Mouse (Mus musculus): ENCODE results near the gene Sf3b4. TPM values are rescaled to one million over a fixed set of nuclear protein-coding genes. Genes with fewer than 3 reads are reported as not detected.

Sf3b4 gene
- polyA plus RNA-seq (2015; fragmentation: Nextera tagmentation; extraction: Ambion mirVana): 161 and 181 TPM in 2 replicates

- peak within 1 kb of the TSS; percentile 96 for H3K4me3 ChIP-seq
- H3K4me1 ChIP-seq: peaks cover 41% of the 10 kb centered on the region
- peak within 1 kb of the TSS; percentile 99 for H3K27ac ChIP-seq
- H3K9me3 ChIP-seq (replicated peaks): no peaks in the 10 kb centered on the region
- H3K36me3 ChIP-seq (ENCODE audit: poor library complexity, severe bottlenecking): peaks cover 34% of the 10 kb centered on the region
- no peaks in the 10 kb centered on the region for H3K27me3 ChIP-seq
- H3K4me2 ChIP-seq: peak within 1 kb of the TSS; percentile 99
- H3K9ac ChIP-seq: peak within 1 kb of the TSS; percentile 92
- 2% methylated on average over 57 of the region's 58 CpGs for WGBS
- ATAC-seq: peak; percentile 96
Observed at GRCm38 (mm10) chr3:96172197-96173178, at the start of gene Sf3b4. Gene Sf3b4 (plus strand): TSS chr3:96172332.

GRCm38 (mm10) chr3:96124235-96124634, 47.9 kb upstream of the Sf3b4 start:
- Histone ChIP-seq H3K9me3 (replicated peaks) (no peaks in the 10 kb centered on the region), H3K4me1 (no peaks in the 10 kb centered on the region), H3K9ac (no peak overlapping the region), H3K27ac (no peak overlapping the region), H3K4me2 (no peak overlapping the region), H3K27me3 (no peaks in the 10 kb centered on the region), H3K4me3 (no peak overlapping the region), H3K36me3 (ENCODE audit: poor library complexity, severe bottlenecking) (no peaks in the 10 kb centered on the region)
- no peak for ATAC-seq
- 93% methylated on average over 5 of the region's 5 CpGs for WGBS

- ATAC-seq: no peak
- Histone ChIP-seq H3K27ac (no peak overlapping the region), H3K4me3 (no peak overlapping the region), H3K9me3 (replicated peaks) (no peaks in the 10 kb centered on the region), H3K27me3 (no peaks in the 10 kb centered on the region), H3K36me3 (ENCODE audit: poor library complexity, severe bottlenecking) (no peaks in the 10 kb centered on the region), H3K4me2 (no peak overlapping the region), H3K9ac (no peak overlapping the region), H3K4me1 (peaks cover 4% of the 10 kb centered on the region; the same call in 1 of the 2 replicates)
Observed at GRCm38 (mm10) chr3:96128128-96128527, 44.0 kb upstream of the Sf3b4 start.

GRCm38 (mm10) chr3:96132478-96132877, 39.7 kb upstream of the Sf3b4 start:
- ATAC-seq: no peak

GRCm38 (mm10) chr3:96133327-96133905, 38.7 kb upstream of the Sf3b4 start:
- ATAC-seq: no peak
- H3K36me3 ChIP-seq (ENCODE audit: poor library complexity, severe bottlenecking): no peaks in the 10 kb centered on the region
- H3K27me3 ChIP-seq: no peaks in the 10 kb centered on the region
- 74% methylated on average over 11 of the region's 11 CpGs for WGBS
- no peaks in the 10 kb centered on the region for H3K9me3 ChIP-seq (replicated peaks)
- H3K9ac ChIP-seq: no peak overlapping the region
- H3K27ac ChIP-seq: no peak overlapping the region
- no peak overlapping the region for H3K4me3 ChIP-seq
- H3K4me1 ChIP-seq: peaks cover 10% of the 10 kb centered on the region
- H3K4me2 ChIP-seq: no peak overlapping the region

More at GRCm38 (mm10) chr3:96132478-96132877, 39.7 kb upstream of the Sf3b4 start:
- Histone ChIP-seq H3K4me3 (no peak overlapping the region), H3K27me3 (no peaks in the 10 kb centered on the region), H3K4me1 (peaks cover 10% of the 10 kb centered on the region), H3K9ac (no peak overlapping the region), H3K27ac (no peak overlapping the region), H3K36me3 (ENCODE audit: poor library complexity, severe bottlenecking) (no peaks in the 10 kb centered on the region), H3K9me3 (replicated peaks) (no peaks in the 10 kb centered on the region), H3K4me2 (no peak overlapping the region)
- 69% methylated on average over 3 of the region's 3 CpGs for WGBS

GRCm38 (mm10) chr3:96135011-96135410, 37.1 kb upstream of the Sf3b4 start:
- Histone ChIP-seq H3K4me2 (no peak overlapping the region), H3K9me3 (replicated peaks) (no peaks in the 10 kb centered on the region), H3K4me3 (no peak overlapping the region), H3K27ac (no peak overlapping the region), H3K4me1 (peaks cover 10% of the 10 kb centered on the region), H3K36me3 (ENCODE audit: poor library complexity, severe bottlenecking) (no peaks in the 10 kb centered on the region), H3K9ac (no peak overlapping the region), H3K27me3 (no peaks in the 10 kb centered on the region)
- WGBS: 86% methylated on average over 3 of the region's 3 CpGs
- ATAC-seq: no peak

GRCm38 (mm10) chr3:96147950-96148349, 24.2 kb upstream of the Sf3b4 start:
- WGBS: 19% methylated on average over 5 of the region's 5 CpGs
- Histone ChIP-seq H3K9ac (no peak overlapping the region), H3K27me3 (no peaks in the 10 kb centered on the region), H3K4me1 (no peaks in the 10 kb centered on the region), H3K4me3 (no peak overlapping the region), H3K27ac (no peak overlapping the region), H3K9me3 (replicated peaks) (no peaks in the 10 kb centered on the region), H3K36me3 (ENCODE audit: poor library complexity, severe bottlenecking) (peaks cover 42% of the 10 kb centered on the region), H3K4me2 (no peak overlapping the region)
- 0 out of 2 replicates have a peak, but pooled peaks have one; percentile 50 for ATAC-seq

GRCm38 (mm10) chr3:96151836-96152235, 20.3 kb upstream of the Sf3b4 start:
- Histone ChIP-seq H3K27me3 (no peaks in the 10 kb centered on the region), H3K9me3 (replicated peaks) (no peaks in the 10 kb centered on the region), H3K9ac (no peak overlapping the region), H3K4me3 (no peak overlapping the region), H3K4me1 (no peaks in the 10 kb centered on the region), H3K36me3 (ENCODE audit: poor library complexity, severe bottlenecking) (peaks cover 53% of the 10 kb centered on the region), H3K4me2 (no peak overlapping the region), H3K27ac (no peak overlapping the region)
- ATAC-seq: no peak
- 91% methylated on average over 7 of the region's 7 CpGs for WGBS

GRCm38 (mm10) chr3:96152611-96153010, 19.5 kb upstream of the Sf3b4 start:
- no peak for ATAC-seq
- Histone ChIP-seq H3K4me3 (no peak overlapping the region), H3K9me3 (replicated peaks) (no peaks in the 10 kb centered on the region), H3K27me3 (no peaks in the 10 kb centered on the region), H3K9ac (no peak overlapping the region), H3K4me2 (no peak overlapping the region), H3K4me1 (no peaks in the 10 kb centered on the region), H3K36me3 (ENCODE audit: poor library complexity, severe bottlenecking) (peaks cover 53% of the 10 kb centered on the region), H3K27ac (no peak overlapping the region)
- 95% methylated on average over 5 of the region's 5 CpGs for WGBS

GRCm38 (mm10) chr3:96155501-96155900, 16.6 kb upstream of the Sf3b4 start:
- WGBS: 91% methylated on average over 8 of the region's 8 CpGs
- peaks cover 6% of the 10 kb centered on the region for H3K4me1 ChIP-seq
- no peak overlapping the region for H3K27ac ChIP-seq
- H3K9ac ChIP-seq: no peak overlapping the region
- no peak for ATAC-seq
- H3K27me3 ChIP-seq: no peaks in the 10 kb centered on the region
- H3K36me3 ChIP-seq (ENCODE audit: poor library complexity, severe bottlenecking): peaks cover 53% of the 10 kb centered on the region
- no peaks in the 10 kb centered on the region for H3K9me3 ChIP-seq (replicated peaks)
- no peak overlapping the region for H3K4me2 ChIP-seq
- H3K4me3 ChIP-seq: no peak overlapping the region

GRCm38 (mm10) chr3:96159820-96160219, 12.3 kb upstream of the Sf3b4 start:
- Histone ChIP-seq H3K4me2 (0 out of 2 replicates have a peak overlapping the region, but pooled peaks have one; percentile 89), H3K9ac (no peak overlapping the region)
- WGBS: 85% methylated on average over 4 of the region's 4 CpGs

GRCm38 (mm10) chr3:96160222-96160802, 11.8 kb upstream of the Sf3b4 start:
- 58% methylated on average over 4 of the region's 4 CpGs for WGBS
- Histone ChIP-seq H3K27me3 (no peaks in the 10 kb centered on the region), H3K4me3 (no peak overlapping the region), H3K27ac (no peak overlapping the region), H3K36me3 (ENCODE audit: poor library complexity, severe bottlenecking) (peaks cover 7% of the 10 kb centered on the region), H3K4me1 (peaks cover 26% of the 10 kb centered on the region), H3K9me3 (replicated peaks) (no peaks in the 10 kb centered on the region), H3K9ac (0 out of 2 replicates have a peak overlapping the region, but pooled peaks have one; percentile 65), H3K4me2 (peak overlapping the region; percentile 89)
- ATAC-seq: no peak

More at GRCm38 (mm10) chr3:96159820-96160219, 12.3 kb upstream of the Sf3b4 start:
- H3K27ac ChIP-seq: no peak overlapping the region
- no peak for ATAC-seq
- no peaks in the 10 kb centered on the region for H3K9me3 ChIP-seq (replicated peaks)
- no peaks in the 10 kb centered on the region for H3K27me3 ChIP-seq
- peaks cover 11% of the 10 kb centered on the region for H3K36me3 ChIP-seq (ENCODE audit: poor library complexity, severe bottlenecking)
- peaks cover 26% of the 10 kb centered on the region for H3K4me1 ChIP-seq
- H3K4me3 ChIP-seq: no peak overlapping the region

Measured in forebrain, embryonic 13.5 days (tissue).